Mouse (Mus musculus): Measurements from ENCODE around the gene Il1rapl2. TPM values are rescaled to one million over a fixed set of nuclear protein-coding genes. Genes with fewer than 3 reads are reported as not detected.
"Not testable (repeated sequence)": the region's sequence is repeated elsewhere in the genome, so short reads cannot be mapped to it uniquely, and the experiment has no call there.

The Il1rapl2 gene
- total RNA-seq, 1 experiment from 2014 or later: 1.4 TPM

- ATAC-seq (replicated peaks in 1 of 2; ENCODE audit: insufficient read depth in 1 of 2, low FRiP score in 2 of 2, low TSS enrichment in 1 of 2, low read depth in 1 of 2, poor library complexity in 2 of 2, severe bottlenecking in 2 of 2): no peak
Measured at GRCm38 (mm10) chrX:137971306-137971705, 400.9 kb downstream of the Il1rapl2 start.

DNA sequence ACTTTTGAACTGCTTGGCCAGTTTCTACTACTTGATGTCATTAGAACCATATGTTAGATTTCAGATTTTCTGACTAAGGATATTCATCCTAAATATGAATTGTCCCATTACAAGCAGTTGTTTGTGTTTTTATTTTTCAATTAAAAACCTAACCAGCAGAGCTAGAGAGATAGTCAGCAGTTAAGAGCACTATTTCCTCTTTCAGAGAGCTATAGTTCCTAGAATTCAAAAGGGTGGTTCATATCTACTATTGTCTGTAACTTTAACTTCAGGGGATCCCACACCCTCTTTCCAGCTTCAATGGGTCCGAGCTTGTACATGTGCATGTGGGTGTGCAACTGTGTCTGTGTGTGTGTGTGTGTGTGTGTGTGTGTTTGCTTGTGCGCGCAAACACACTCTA is 472.7 kb downstream of the Il1rapl2 start:
- ATAC-seq (replicated peaks in 1 of 2; ENCODE audit: insufficient read depth in 1 of 2, low FRiP score in 2 of 2, low TSS enrichment in 1 of 2, low read depth in 1 of 2, poor library complexity in 2 of 2, severe bottlenecking in 2 of 2): no peak

- no peak for ATAC-seq (replicated peaks in 1 of 2; ENCODE audit: insufficient read depth in 1 of 2, low FRiP score in 2 of 2, low TSS enrichment in 1 of 2, low read depth in 1 of 2, poor library complexity in 2 of 2, severe bottlenecking in 2 of 2)
Measured at GRCm38 (mm10) chrX:138103954-138104353, 533.5 kb downstream of the Il1rapl2 start.

DNA sequence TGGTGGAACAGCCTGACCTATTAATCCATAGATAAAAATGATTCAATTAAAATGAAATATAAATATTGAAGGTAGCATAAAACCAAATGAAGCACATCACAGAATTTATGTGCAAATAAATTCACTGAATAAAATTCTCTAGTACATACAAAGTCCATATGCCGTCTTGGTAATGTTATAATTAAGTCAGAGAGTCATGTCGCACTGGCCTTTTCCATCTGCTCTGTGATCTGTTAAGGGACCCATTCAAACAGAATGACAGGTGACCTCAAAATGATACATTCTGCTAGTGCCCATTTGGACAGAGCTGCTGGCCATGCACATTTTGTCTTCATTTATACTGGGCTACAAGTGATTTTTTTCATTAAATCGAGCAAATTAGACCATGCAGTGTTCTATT is 534.3 kb downstream of the Il1rapl2 start:
- no peak for ATAC-seq (replicated peaks in 1 of 2; ENCODE audit: insufficient read depth in 1 of 2, low FRiP score in 2 of 2, low TSS enrichment in 1 of 2, low read depth in 1 of 2, poor library complexity in 2 of 2, severe bottlenecking in 2 of 2)

GRCm38 (mm10) chrX:138170146-138170545 is 599.7 kb downstream of the Il1rapl2 start:
- ATAC-seq (replicated peaks in 1 of 2; ENCODE audit: insufficient read depth in 1 of 2, low FRiP score in 2 of 2, low TSS enrichment in 1 of 2, low read depth in 1 of 2, poor library complexity in 2 of 2, severe bottlenecking in 2 of 2): no peak

- ATAC-seq (replicated peaks in 1 of 2; ENCODE audit: insufficient read depth in 1 of 2, low FRiP score in 2 of 2, low TSS enrichment in 1 of 2, low read depth in 1 of 2, poor library complexity in 2 of 2, severe bottlenecking in 2 of 2): no peak
Measured at GRCm38 (mm10) chrX:138209480-138209879, 639.1 kb downstream of the Il1rapl2 start, which contains the start of gene Tex13a. Gene Tex13a, minus strand, starts transcription at chrX:138209580.

- ATAC-seq (replicated peaks in 1 of 2; ENCODE audit: insufficient read depth in 1 of 2, low FRiP score in 2 of 2, low TSS enrichment in 1 of 2, low read depth in 1 of 2, poor library complexity in 2 of 2, severe bottlenecking in 2 of 2): no peak
Measured at GRCm38 (mm10) chrX:138234626-138235025, 664.2 kb downstream of the Il1rapl2 start.

DNA sequence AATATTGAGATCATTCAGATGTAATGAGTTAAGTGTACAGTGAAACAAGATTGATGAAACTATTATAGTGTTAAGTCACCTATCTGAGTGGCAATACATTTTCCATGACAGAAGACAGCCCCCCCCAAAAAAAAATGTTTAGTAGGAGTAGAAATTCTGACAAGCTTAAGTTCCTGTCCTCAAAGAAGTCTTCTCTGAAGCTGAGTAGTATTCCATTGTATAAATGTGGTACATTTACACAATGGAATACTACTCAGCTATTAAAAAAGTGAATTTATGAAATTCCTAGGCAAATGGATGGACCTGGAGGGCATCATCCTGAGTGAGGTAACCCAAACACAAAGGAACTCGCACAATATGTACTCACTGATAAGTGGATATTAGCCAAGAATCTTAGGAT is 778.3 kb downstream of the Il1rapl2 start:
- not testable (repeated sequence) for ATAC-seq (replicated peaks in 1 of 2; ENCODE audit: insufficient read depth in 1 of 2, low FRiP score in 2 of 2, low TSS enrichment in 1 of 2, low read depth in 1 of 2, poor library complexity in 2 of 2, severe bottlenecking in 2 of 2)

- no peak for ATAC-seq (replicated peaks in 1 of 2; ENCODE audit: insufficient read depth in 1 of 2, low FRiP score in 2 of 2, low TSS enrichment in 1 of 2, low read depth in 1 of 2, poor library complexity in 2 of 2, severe bottlenecking in 2 of 2)
Measured at GRCm38 (mm10) chrX:138433794-138434193, 863.4 kb downstream of the Il1rapl2 start.

DNA sequence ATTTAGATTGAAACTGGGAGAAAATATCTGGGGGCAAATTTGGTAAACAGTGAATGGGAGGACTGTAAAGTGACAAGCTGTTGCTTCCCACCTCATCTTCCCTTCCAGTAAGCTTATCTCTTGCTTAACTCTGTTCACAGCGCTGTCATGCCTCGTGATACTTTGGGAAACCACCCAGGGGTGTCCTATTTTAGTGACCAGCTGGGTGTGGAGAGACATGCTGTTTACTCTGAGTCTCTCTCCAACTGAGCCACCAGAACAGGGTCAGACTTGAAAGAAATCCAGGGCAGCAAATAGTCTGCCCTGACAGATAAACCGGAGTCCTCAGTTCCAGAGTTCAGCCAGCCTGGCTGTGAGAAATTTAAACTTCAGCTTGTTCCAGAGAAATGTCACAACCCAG is 867.5 kb downstream of the Il1rapl2 start:
- no peak for ATAC-seq (replicated peaks in 1 of 2; ENCODE audit: insufficient read depth in 1 of 2, low FRiP score in 2 of 2, low TSS enrichment in 1 of 2, low read depth in 1 of 2, poor library complexity in 2 of 2, severe bottlenecking in 2 of 2)

DNA sequence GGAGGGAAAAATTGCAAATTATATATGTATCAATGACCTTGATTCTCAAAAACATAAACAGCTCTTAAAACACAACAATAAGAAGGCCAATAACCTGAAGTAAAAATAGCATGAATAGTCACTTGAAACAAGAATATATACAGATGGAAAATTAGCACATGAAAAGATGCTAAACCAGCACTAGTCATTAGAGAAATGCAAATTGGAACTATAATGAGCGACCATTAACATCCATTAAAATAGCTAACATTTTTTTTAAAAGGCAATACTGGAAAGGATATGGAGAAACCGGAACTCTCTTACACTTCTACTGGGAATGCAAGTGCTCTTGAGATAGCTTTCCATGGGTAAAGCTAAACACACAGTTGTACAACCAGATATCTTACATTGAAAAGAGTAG is 879.4 kb downstream of the Il1rapl2 start:
- ATAC-seq (replicated peaks in 1 of 2; ENCODE audit: insufficient read depth in 1 of 2, low FRiP score in 2 of 2, low TSS enrichment in 1 of 2, low read depth in 1 of 2, poor library complexity in 2 of 2, severe bottlenecking in 2 of 2): no peak

- no peak for ATAC-seq (replicated peaks in 1 of 2; ENCODE audit: insufficient read depth in 1 of 2, low FRiP score in 2 of 2, low TSS enrichment in 1 of 2, low read depth in 1 of 2, poor library complexity in 2 of 2, severe bottlenecking in 2 of 2)
Measured at GRCm38 (mm10) chrX:138478488-138478887, 908.1 kb downstream of the Il1rapl2 start.

GRCm38 (mm10) chrX:138500510-138500909 is 930.1 kb downstream of the Il1rapl2 start:
- ATAC-seq (replicated peaks in 1 of 2; ENCODE audit: insufficient read depth in 1 of 2, low FRiP score in 2 of 2, low TSS enrichment in 1 of 2, low read depth in 1 of 2, poor library complexity in 2 of 2, severe bottlenecking in 2 of 2): no peak

- no peak for ATAC-seq (replicated peaks in 1 of 2; ENCODE audit: insufficient read depth in 1 of 2, low FRiP score in 2 of 2, low TSS enrichment in 1 of 2, low read depth in 1 of 2, poor library complexity in 2 of 2, severe bottlenecking in 2 of 2)
Measured at GRCm38 (mm10) chrX:138505049-138505448, 934.6 kb downstream of the Il1rapl2 start.

- ATAC-seq (replicated peaks in 1 of 2; ENCODE audit: insufficient read depth in 1 of 2, low FRiP score in 2 of 2, low TSS enrichment in 1 of 2, low read depth in 1 of 2, poor library complexity in 2 of 2, severe bottlenecking in 2 of 2): peak; percentile 98
Measured at GRCm38 (mm10) chrX:138620106-138620505, 1049.7 kb downstream of the Il1rapl2 start.

DNA sequence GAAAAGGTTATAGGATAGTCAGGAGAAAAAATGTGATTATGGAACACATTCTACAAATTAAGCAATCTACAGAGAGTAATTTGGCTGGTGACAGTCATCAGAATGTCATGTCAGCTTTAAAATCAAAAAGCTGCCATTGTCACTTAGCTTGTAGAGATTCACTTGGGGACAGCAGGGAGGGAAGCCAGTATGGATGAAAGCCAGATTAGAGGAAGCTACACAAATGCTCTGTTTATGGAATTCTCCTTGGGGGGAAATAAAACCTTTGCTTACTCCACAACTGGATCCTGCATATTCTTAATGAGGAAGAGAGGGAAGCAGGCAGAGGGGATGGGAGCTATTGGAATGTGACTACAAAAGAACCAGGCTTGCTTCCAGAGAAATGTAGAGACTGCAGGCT is 1054.9 kb downstream of the Il1rapl2 start:
- no peak for ATAC-seq (replicated peaks in 1 of 2; ENCODE audit: insufficient read depth in 1 of 2, low FRiP score in 2 of 2, low TSS enrichment in 1 of 2, low read depth in 1 of 2, poor library complexity in 2 of 2, severe bottlenecking in 2 of 2)

GRCm38 (mm10) chrX:138722372-138722771 is 1152.0 kb downstream of the Il1rapl2 start:
- no peak for ATAC-seq (replicated peaks in 1 of 2; ENCODE audit: insufficient read depth in 1 of 2, low FRiP score in 2 of 2, low TSS enrichment in 1 of 2, low read depth in 1 of 2, poor library complexity in 2 of 2, severe bottlenecking in 2 of 2)

DNA sequence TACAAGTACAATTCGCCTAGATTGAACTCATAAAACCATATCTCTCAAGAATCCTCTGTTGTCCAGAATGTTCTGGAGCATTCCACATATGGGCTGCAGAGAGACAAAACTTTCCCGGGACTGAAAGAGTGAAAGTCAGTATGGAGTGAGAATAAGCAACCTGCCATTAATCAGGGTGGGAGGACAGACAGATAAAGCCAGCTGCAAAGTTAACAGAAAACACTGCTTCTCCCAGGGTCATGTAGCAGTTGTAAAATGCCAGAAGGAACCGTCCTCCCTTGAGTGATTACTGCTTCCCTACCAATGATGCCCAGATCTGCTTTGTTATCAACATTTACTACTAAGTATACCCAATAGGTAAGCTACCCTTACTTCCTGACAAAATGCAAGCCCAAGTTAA is 1230.5 kb downstream of the Il1rapl2 start:
- no peak for ATAC-seq (replicated peaks in 1 of 2; ENCODE audit: insufficient read depth in 1 of 2, low FRiP score in 2 of 2, low TSS enrichment in 1 of 2, low read depth in 1 of 2, poor library complexity in 2 of 2, severe bottlenecking in 2 of 2)

DNA sequence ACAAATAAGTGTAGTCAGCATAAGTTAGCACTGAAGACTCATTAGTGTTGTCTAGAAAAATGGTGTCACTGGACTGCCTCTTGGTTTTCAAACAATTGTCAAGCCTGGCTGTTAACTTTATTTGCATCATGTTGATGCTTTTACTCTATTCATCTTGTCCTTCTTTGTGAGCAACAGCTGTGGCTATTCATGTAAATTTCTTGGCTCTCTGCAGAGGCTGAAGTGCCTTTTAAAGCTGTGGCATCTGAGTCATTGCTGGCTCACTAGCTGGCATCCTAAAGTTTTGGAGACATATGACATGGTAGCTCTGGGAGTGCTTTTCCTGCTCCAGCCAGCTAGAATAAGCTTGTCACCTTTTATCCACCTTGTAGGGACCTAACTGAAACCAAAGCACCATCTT is 1261.5 kb downstream of the Il1rapl2 start:
- ATAC-seq (replicated peaks in 1 of 2; ENCODE audit: insufficient read depth in 1 of 2, low FRiP score in 2 of 2, low TSS enrichment in 1 of 2, low read depth in 1 of 2, poor library complexity in 2 of 2, severe bottlenecking in 2 of 2): no peak

DNA sequence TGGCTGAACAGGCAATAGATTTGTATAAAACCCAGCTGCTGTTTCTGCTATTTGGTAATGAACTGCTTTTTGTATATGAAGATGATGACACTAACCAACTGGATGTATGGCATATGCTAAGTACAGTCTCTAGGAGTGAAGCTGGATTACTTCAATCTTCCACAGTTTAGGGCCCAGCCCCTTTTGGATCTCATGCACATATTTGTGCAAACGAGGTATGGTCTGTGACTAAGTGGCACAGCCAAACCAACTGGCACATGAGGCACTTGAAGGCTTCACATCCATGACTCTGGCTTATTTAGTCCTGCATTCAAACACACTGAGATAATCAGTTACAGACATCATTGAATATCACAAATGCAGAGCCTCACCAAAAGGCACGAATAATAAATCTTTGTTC is 1263.5 kb downstream of the Il1rapl2 start:
- ATAC-seq (replicated peaks in 1 of 2; ENCODE audit: insufficient read depth in 1 of 2, low FRiP score in 2 of 2, low TSS enrichment in 1 of 2, low read depth in 1 of 2, poor library complexity in 2 of 2, severe bottlenecking in 2 of 2): no peak

Data from hematopoietic stem cell, adult 5-6 weeks (primary cell).